9 mouse cellular contexts compared by ENCODE assay signal in the genomic region with DNA sequence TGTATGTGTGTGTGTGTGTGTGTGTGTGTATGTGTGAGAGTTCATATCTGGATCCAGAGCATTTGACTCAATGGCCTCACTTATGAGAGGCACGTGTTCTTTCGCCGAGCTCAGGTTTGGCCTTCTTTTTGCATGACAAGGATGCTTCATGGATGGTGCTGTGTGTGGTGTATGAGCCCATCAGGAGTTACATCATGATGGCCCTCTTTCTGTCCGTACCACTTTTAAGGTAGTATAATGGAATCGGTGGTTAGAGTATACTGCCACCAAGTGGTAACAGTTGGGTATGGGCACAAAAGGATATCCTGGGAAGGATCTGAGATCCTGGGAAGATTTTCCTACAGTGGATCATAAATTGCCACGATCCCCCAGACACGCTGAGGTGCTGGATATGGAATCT. TPM values are rescaled to one million over a fixed set of nuclear protein-coding genes. Genes with fewer than 3 reads are reported as not detected.
A peak's percentile ranks its signal among the peaks of the same experiment; 100 is the strongest.
DNase-seq lines count a peak whose midpoint lies in the region; ATAC-seq lines count a peak whose summit lies in the region.
"Had no signal": no experiment of that assay in that cellular context is flagged by ENCODE, and none has a peak within 500 bp of the region (broad histone marks: within the 10 kb centered on the region; RNA-seq: fewer than 3 reads in every experiment).

No protein-coding gene starts in this region.

- no peaks in the 10 kb centered on the region for H3K4me1 ChIP-seq in heart, embryonic 12.5 days (replicated peaks)
- H3K4me1 ChIP-seq in lung, embryonic 15.5 days = no peaks in the 10 kb centered on the region
- H3K4me1 ChIP-seq: liver, embryonic 15.5 days had no signal

- no peak overlapping the region for H3K27ac ChIP-seq in heart, embryonic 12.5 days (ENCODE audit: poor library complexity, severe bottlenecking)
- H3K27ac ChIP-seq in lung, embryonic 15.5 days = no peak overlapping the region
- H3K27ac ChIP-seq: liver, embryonic 15.5 days had no signal

- no peak overlapping the region for H3K4me3 ChIP-seq in heart, embryonic 12.5 days
- no peak overlapping the region for H3K4me3 ChIP-seq in lung, embryonic 15.5 days
- H3K4me3 ChIP-seq: liver, embryonic 15.5 days had no signal

- no peak overlapping the region for H3K4me2 ChIP-seq in heart, embryonic 12.5 days
- H3K4me2 ChIP-seq in lung, embryonic 15.5 days = no peak overlapping the region
- H3K4me2 ChIP-seq: liver, embryonic 15.5 days had no signal

- 7% methylated on average over 7 of the region's 7 CpGs for WGBS in heart, embryonic 12.5 days
- WGBS in lung, embryonic 15.5 days = 8% methylated on average over 7 of the region's 7 CpGs

- H3K9ac ChIP-seq in heart, embryonic 12.5 days = no peak overlapping the region
- no peak overlapping the region for H3K9ac ChIP-seq in lung, embryonic 15.5 days
- H3K9ac ChIP-seq: liver, embryonic 15.5 days had no signal

- no peaks in the 10 kb centered on the region for H3K27me3 ChIP-seq in heart, embryonic 12.5 days (replicated peaks)
- no peaks in the 10 kb centered on the region for H3K27me3 ChIP-seq in lung, embryonic 15.5 days
- H3K27me3 ChIP-seq: liver, embryonic 15.5 days had no signal

- ATAC-seq in heart, embryonic 12.5 days (ENCODE audit: insufficient number of reproducible peaks, low FRiP score) = no peak
- ATAC-seq in granulocyte monocyte progenitor cell, adult 5-6 weeks (replicated peaks; ENCODE audit: poor library complexity, severe bottlenecking) = peak; percentile 76
- ATAC-seq in lung, embryonic 15.5 days (ENCODE audit: borderline replicate concordance, extremely low read depth, low FRiP score, low TSS enrichment) = 0 out of 2 replicates have a peak, but pooled peaks have one; percentile 27

- peak; percentile 40 to 69 for DNase-seq in heart, adult 18-20 months
- DNase-seq in adrenal gland, adult (ENCODE audit: inconsistent age in 2 of 2, low spot score in 1 of 2) = peak; percentile 42 to 84
- DNase-seq in embryo, embryonic 11 days = peak; percentile 67
- peak; percentile 75 for DNase-seq in layer of hippocampus, adult 11-12 months (ENCODE audit: low spot score)
- peak; percentile 76 to 78 for DNase-seq in right cerebral cortex, adult 2 months (ENCODE audit: low spot score in 2 of 2)

- no peaks in the 10 kb centered on the region for H3K9me3 ChIP-seq in heart, embryonic 12.5 days (replicated peaks)
- H3K9me3 ChIP-seq in lung, embryonic 15.5 days = no peaks in the 10 kb centered on the region
- H3K9me3 ChIP-seq: liver, embryonic 15.5 days had no signal

- no peaks in the 10 kb centered on the region for H3K36me3 ChIP-seq in heart, embryonic 12.5 days
- H3K36me3 ChIP-seq in lung, embryonic 15.5 days = no peaks in the 10 kb centered on the region
- H3K36me3 ChIP-seq: liver, embryonic 15.5 days had no signal

RNA-seq across cellular contexts. Expression of gene Melk, which starts 8.1 kb away (rescaled TPM):
- total RNA-seq in heart, adult 18-20 months (2021) = under 1 TPM; 0.28 to 0.30 TPM
- polyA plus RNA-seq in heart, embryonic 12.5 days (2016; fragmentation: Nextera tagmentation; extraction: Ambion mirVana) = 30.2 and 30.3 TPM in 2 replicates
- total RNA-seq in granulocyte monocyte progenitor cell, adult 5-6 weeks (2014; fragmentation: Nextera tagmentation) = 9.3 and 12.3 TPM in 2 replicates
- total RNA-seq in granulocyte monocyte progenitor cell, adult 5-6 weeks (2017) = 25.0 and 31.4 TPM in 2 replicates
- polyA plus RNA-seq in lung, embryonic 15.5 days (2015; fragmentation: Nextera tagmentation; extraction: Ambion mirVana) = 57.0 and 57.5 TPM in 2 replicates

RNA-seq across cellular contexts. Expression of gene Rnf38, which starts 58.9 kb away (rescaled TPM):
- total RNA-seq in heart, adult 18-20 months (2021) = 10 to 100 TPM; 22.7 to 25.0 TPM
- 27.5 and 29.3 TPM in 2 replicates for polyA plus RNA-seq in heart, embryonic 12.5 days (2016; fragmentation: Nextera tagmentation; extraction: Ambion mirVana)
- 98.2 and 118 TPM in 2 replicates for total RNA-seq in granulocyte monocyte progenitor cell, adult 5-6 weeks (2014; fragmentation: Nextera tagmentation)
- total RNA-seq in granulocyte monocyte progenitor cell, adult 5-6 weeks (2017) = 38.6 and 50.6 TPM in 2 replicates
- polyA plus RNA-seq in lung, embryonic 15.5 days (2015; fragmentation: Nextera tagmentation; extraction: Ambion mirVana) = 17.4 and 19.4 TPM in 2 replicates

Comparison
In these comparisons a context has a peak if more than half of its experiments do, and no peak if none do; other contexts are left out.
1. RNA of gene Melk, which starts 8.1 kb away (total RNA-seq): 9.3 to 31.4 TPM in granulocyte monocyte progenitor cell, adult 5-6 weeks; 0.28 to 0.30 TPM in heart, adult 18-20 months; every median in the first group is over 4 times any median in the second.
2. Peak in every context shown above with its lines, with median percentiles within 50 percentile points of each other: DNase-seq.